Mouse (Mus musculus) liver, adult 2 months (tissue): Measurements from ENCODE around the gene Fto.

ENCODE experiments used
- CTCF ChIP-seq: fragments of 200-500 bp; IDR thresholded peaks from 2 replicates; pipeline ENCODE4 v1.5.1; 2011; ENCODE audit warnings: low read depth, low read length, control low read depth
- POLR2A ChIP-seq: fragments of 200-500 bp; IDR thresholded peaks from 2 replicates; pipeline ENCODE4 v1.6.1; 2011; ENCODE audit warnings: low read length, control low read depth; ENCODE audit not compliant: insufficient read depth; ENCODE audit errors: extremely low read depth

GRCm38 (mm10) chr8:91494501-91495259 is 181.4 kb downstream of the Fto start:
- TF ChIP-seq CTCF (no peak), POLR2A (no peak)
